Mouse (Mus musculus) embryonic facial prominence, embryonic 15.5 days (tissue): ENCODE data around the gene Chrng. TPM values are rescaled to one million over a fixed set of nuclear protein-coding genes. Genes with fewer than 3 reads are reported as not detected.

Source experiments
- ATAC-seq: fragments of 200-750 bp; cut with Nextera tagmentation; 2 replicates; pipeline ENCODE4 v1.8.0; 2017; ENCODE audit warnings: low read depth, moderate TSS enrichment; ENCODE audit not compliant: insufficient number of reproducible peaks, low FRiP score, low TSS enrichment
- H3K27ac ChIP-seq: fragments of 300-500 bp; sonication (generic); replicated peaks from 2 replicates; pipeline ENCODE4 v1.5.1; 2015; ENCODE audit warnings: mild to moderate bottlenecking, inconsistent platforms
- H3K27me3 ChIP-seq: fragments of 300-500 bp; sonication (generic); 2 replicates; pipeline ENCODE4 v1.6.1; 2015; ENCODE audit warnings: inconsistent platforms
- H3K36me3 ChIP-seq: fragments of 300-500 bp; sonication (generic); 2 replicates; pipeline ENCODE4 v1.6.1; 2015; ENCODE audit warnings: mild to moderate bottlenecking, inconsistent platforms
- H3K4me1 ChIP-seq: fragments of 300-500 bp; sonication (generic); 2 replicates; pipeline ENCODE4 v1.6.1; 2015; ENCODE audit warnings: inconsistent platforms
- H3K4me2 ChIP-seq: fragments of 300-500 bp; sonication (generic); replicated peaks from 2 replicates; pipeline ENCODE4 v1.6.1; 2015; ENCODE audit warnings: mild to moderate bottlenecking, inconsistent platforms
- H3K4me3 ChIP-seq: fragments of 300-500 bp; sonication (generic); replicated peaks from 2 replicates; pipeline ENCODE4 v1.5.1; 2015; ENCODE audit warnings: mild to moderate bottlenecking, inconsistent platforms
- H3K9ac ChIP-seq: fragments of 300-500 bp; sonication (generic); 2 replicates; pipeline ENCODE4 v1.6.1; 2015; ENCODE audit warnings: inconsistent platforms
- H3K9me3 ChIP-seq: fragments of 300-500 bp; sonication (generic); replicated peaks from 2 replicates; pipeline ENCODE4 v1.6.1; 2016; ENCODE audit warnings: inconsistent platforms
- WGBS: fragments of 180-500 bp; shearing (Covaris S2); methylation state at CpG from one replicate; pipeline ENCODE4 v1.1.7; 2015; 5-methylcytosine and 5-hydroxymethylcytosine counted together
- polyA plus RNA-seq: library from polyadenylated mRNA; unstranded; fragments of >200 nt; fragmentation: Nextera tagmentation; extraction: Ambion mirVana; gene quantifications from 2 replicates; pipeline ENCODE4 v1.2.1, GENCODE M21; 2015

Chrng gene
- polyA plus RNA-seq, 1 experiment from 2014 or later = 24.4 TPM

DNA sequence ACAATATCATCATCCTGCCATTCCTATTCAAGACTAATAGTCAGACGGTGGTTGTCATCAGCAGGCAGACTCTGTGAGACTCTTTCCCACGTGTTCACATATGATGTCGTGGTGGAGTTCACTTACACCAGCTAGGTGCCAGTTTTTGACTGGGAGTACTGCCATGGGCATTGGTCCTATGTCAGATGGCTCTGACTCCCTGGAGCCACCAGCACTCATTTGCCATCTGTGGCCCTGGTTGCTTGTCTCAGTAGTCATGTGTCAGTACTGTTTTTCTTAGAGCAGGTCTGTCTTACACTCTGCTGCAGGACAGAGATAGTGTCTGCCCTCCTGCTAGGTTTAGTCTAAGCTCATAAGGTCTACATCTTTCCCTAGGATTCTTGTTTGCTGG is 22.7 kb downstream of the Chrng start:
- H3K27ac ChIP-seq = no peak overlapping the region
- no peak overlapping the region for H3K9ac ChIP-seq
- no peak overlapping the region for H3K4me2 ChIP-seq
- peaks cover 84% of the 10 kb centered on the region for H3K36me3 ChIP-seq
- no peaks in the 10 kb centered on the region for H3K9me3 ChIP-seq
- H3K4me1 ChIP-seq = no peaks in the 10 kb centered on the region
- 90% methylated on average over 3 of the region's 3 CpGs for WGBS
- no peaks in the 10 kb centered on the region for H3K27me3 ChIP-seq
- ATAC-seq = no peak
- no peak overlapping the region for H3K4me3 ChIP-seq

DNA sequence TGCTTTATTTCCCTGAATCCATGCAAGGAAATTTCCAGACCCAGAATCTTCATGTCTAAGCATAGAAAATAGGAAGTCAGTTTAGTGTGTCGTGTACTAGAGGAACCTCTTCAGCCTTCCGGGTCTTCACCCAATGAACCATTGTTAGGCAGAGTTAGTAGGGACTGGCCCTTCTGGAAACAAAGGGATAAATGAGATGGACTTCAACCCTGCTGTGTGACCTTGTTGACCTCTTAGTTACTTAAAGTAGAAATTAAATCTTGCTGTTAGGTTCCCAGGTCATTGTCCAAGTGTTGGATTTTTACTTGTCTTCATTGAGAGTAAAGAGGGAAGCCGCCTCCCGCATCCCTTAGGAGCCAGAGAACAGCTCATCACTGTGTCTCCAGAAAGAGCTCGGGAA is 26.1 kb downstream of the Chrng start:
- H3K27me3 ChIP-seq = no peaks in the 10 kb centered on the region
- H3K36me3 ChIP-seq = peaks cover 77% of the 10 kb centered on the region
- H3K9me3 ChIP-seq = no peaks in the 10 kb centered on the region
- 86% methylated on average over 5 of the region's 5 CpGs for WGBS
- H3K9ac ChIP-seq = no peak overlapping the region
- H3K4me2 ChIP-seq = no peak overlapping the region
- ATAC-seq = no peak
- H3K4me1 ChIP-seq = no peaks in the 10 kb centered on the region
- no peak overlapping the region for H3K4me3 ChIP-seq
- no peak overlapping the region for H3K27ac ChIP-seq

DNA sequence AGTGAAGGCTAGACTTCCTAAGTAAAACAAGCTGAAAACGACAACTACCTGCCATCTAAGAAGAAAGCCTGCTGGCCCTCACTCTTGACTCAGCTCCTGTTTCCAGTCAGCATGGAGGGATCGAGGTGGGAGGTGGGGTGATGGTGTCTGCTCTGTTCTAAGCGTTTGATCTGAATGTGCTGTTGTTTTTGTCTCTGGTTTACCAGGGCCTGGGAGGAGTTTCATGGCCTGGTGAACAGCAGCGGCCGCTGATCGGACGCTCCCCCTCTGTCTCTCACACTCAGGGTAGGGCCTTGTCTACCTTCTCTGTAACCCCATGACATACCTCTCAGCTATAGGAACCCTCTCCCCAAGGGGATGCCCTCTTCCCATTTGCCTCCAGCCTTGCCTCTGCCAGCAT is 27.7 kb downstream of the Chrng start:
- Histone ChIP-seq H3K27ac (no peak overlapping the region), H3K9me3 (no peaks in the 10 kb centered on the region), H3K4me3 (no peak overlapping the region), H3K27me3 (no peaks in the 10 kb centered on the region), H3K36me3 (peaks cover 70% of the 10 kb centered on the region), H3K4me1 (no peaks in the 10 kb centered on the region), H3K4me2 (no peak overlapping the region), H3K9ac (no peak overlapping the region)
- WGBS = 75% methylated on average over 7 of the region's 7 CpGs
- no peak for ATAC-seq

DNA sequence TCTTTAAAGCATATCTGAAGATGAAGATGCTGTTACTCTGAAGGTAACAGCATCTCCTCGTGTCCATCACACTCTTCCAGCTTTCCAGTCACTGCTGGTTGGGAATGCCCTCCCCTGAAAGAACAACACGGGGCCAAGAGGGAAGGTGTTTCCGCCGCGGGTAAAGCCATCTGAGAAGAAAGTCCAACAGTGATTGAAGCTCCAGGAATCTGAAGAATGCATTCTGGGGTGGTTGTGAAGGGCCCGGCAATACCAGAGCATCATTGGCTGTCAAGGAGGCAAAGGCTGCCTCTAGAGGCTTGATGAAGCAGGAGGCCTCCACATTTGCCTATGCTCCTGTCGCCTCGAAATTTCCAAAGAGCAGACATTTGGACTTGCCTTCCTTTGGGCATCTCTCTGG is 34.6 kb downstream of the Chrng start:
- Histone ChIP-seq H3K27me3 (no peaks in the 10 kb centered on the region), H3K4me1 (no peaks in the 10 kb centered on the region), H3K36me3 (peaks cover 39% of the 10 kb centered on the region; the same call in 1 of the 2 replicates), H3K9me3 (no peaks in the 10 kb centered on the region), H3K4me3 (no peak overlapping the region), H3K9ac (no peak overlapping the region), H3K4me2 (no peak overlapping the region), H3K27ac (no peak overlapping the region)
- 53% methylated on average over 8 of the region's 8 CpGs for WGBS
- ATAC-seq = no peak

DNA sequence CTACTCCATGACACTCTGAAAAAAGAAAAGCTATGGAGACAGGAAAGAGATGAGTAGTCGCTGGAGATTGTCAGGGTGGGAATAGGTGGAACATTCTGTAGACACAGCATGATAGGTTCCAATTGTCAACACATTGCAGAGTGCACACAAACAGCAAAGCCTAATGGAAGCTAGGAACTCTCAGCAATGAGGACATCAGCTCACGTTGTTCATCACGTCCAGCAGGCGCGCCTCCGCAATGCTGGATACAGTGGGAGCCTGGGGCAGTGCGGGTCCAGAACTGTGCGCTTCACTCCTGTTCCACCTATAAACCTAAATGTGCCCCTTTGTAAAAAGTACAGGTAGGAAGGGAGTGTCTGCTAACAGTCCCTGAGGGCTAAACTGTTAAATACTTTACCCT is 38.6 kb downstream of the Chrng start:
- Histone ChIP-seq H3K27me3 (no peaks in the 10 kb centered on the region), H3K9me3 (no peaks in the 10 kb centered on the region), H3K27ac (no peak overlapping the region), H3K9ac (no peak overlapping the region), H3K4me2 (no peak overlapping the region), H3K4me1 (peaks cover 5% of the 10 kb centered on the region; the same call in 1 of the 2 replicates), H3K4me3 (no peak overlapping the region), H3K36me3 (peaks cover 11% of the 10 kb centered on the region; the same call in 1 of the 2 replicates)
- ATAC-seq = no peak
- 73% methylated on average over 8 of the region's 8 CpGs for WGBS

DNA sequence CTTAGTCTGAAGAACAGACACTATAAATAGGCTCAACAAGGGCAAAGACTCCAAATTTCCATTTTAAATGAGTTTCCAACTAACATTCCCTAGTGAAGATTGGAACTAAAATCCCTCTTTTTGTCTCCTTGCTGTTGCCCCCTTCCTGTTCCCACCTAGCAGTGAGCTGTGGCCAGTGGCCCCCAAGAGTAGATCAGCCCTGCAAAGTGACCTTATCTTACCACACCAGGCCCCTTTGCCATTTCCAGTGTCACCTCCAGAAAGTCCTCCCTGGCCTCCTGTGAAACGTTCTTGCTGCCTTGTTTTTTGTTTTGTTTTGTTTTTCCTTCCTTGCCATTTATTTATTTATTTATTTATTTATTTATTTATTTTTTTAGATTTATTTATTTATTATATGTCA is 41.0 kb downstream of the Chrng start:
- Histone ChIP-seq H3K27ac (no peak overlapping the region), H3K4me3 (no peak overlapping the region), H3K9ac (no peak overlapping the region), H3K4me2 (no peak overlapping the region), H3K9me3 (no peaks in the 10 kb centered on the region), H3K27me3 (no peaks in the 10 kb centered on the region), H3K36me3 (no peaks in the 10 kb centered on the region), H3K4me1 (peaks cover 5% of the 10 kb centered on the region; the same call in 1 of the 2 replicates)
- 34% methylated on average over 1 of the region's 1 CpGs for WGBS
- ATAC-seq = no peak

DNA sequence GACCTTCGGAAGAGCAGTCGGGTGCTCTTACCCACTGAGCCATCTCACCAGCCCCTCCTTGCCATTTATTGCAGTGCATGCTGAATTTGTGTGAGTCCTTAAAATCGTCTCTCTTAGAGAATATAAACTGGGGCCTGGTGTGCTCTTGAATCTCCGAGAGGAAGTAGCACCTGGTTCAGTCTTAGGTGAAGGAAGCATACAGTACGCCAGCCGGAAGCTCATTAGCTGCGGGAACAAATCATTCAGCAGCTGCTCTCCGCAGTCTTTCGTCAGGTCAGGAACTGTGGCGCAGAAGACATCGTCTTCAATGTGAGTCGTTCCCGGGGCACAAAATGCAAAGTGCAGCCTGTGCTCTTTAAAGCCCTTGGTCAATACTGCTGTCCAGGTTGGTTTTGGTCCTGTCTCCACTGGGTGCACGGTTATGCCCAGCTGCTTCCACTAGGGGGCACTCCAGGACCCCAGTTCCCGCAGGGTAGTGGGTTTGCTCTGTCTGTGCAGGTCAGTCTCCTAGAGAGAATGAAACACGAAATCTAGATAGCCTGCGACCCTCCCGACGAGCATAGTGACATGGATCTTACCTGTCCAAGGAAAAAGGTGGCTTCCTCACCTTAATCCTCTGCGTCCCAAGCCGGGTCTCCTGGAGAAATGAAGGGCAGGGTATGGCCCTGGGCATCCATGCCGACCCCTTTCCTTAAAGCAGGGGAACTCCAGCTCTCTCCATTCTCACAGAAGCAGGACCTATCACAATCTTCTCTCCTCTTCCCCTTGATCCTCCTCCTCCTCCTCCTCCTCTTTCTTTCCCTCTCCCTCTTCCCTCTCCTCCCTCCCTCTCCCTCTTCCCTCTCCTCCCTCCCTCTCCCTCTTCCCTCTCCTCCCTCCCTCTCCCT is 41.7 kb downstream of the Chrng start:
- Histone ChIP-seq H3K4me1 (peaks cover 5% of the 10 kb centered on the region; the same call in 1 of the 2 replicates), H3K27ac (no peak overlapping the region), H3K9ac (no peak overlapping the region), H3K4me3 (no peak overlapping the region), H3K36me3 (no peaks in the 10 kb centered on the region), H3K27me3 (no peaks in the 10 kb centered on the region), H3K9me3 (no peaks in the 10 kb centered on the region), H3K4me2 (peak overlapping the region; percentile 38)
- WGBS = 25% methylated on average over 22 of the region's 22 CpGs
- peak; percentile 80; the same call in 1 of the 2 replicates for ATAC-seq

DNA sequence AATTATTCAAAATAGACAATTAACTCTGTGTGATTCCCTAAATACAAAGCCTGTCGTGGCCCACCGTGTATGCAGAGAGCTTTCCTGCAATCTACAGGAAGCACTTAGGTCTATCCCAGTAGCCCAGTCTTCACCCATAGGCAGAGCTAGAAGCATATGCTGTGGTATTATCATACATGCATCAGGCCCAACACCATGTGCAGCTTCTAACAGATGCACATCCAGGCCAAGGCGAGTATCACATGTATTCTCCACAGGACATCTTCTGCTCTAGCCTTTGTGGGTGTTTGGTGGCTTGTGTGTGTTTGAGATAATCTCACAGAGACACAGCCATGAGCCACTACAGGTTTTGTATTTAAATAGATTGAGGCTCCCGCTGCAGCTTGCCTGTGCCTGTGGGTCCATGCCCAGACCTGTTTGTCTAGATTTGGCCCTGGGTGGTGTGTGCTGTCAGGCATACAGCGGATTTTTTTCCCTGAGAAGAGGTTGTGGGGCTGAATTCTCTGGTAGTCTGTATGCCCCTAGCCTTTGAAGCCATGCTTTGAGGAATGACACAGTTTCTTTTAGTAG is 47.7 kb downstream of the Chrng start:
- 51% methylated on average over 5 of the region's 5 CpGs for WGBS
- no peak overlapping the region for H3K9ac ChIP-seq

DNA sequence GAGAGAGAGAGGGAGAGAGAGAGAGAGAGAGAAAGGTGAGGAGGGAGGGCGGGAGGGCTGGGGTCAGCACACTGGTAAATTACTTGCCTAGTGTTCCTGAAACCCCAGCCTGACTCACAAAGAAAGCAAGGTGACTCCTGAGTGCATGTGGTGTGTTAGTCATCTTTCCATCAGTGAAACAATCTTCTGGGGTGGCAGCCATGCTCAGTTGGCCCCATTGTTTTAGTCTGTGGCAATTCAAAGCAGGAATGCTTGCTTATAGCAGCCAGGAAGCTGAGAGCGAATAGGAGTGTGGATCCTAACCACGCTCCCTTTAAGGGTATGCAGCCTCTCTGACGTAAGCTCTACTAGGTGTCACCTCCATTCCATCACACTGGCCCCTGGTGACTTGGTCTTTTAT is 50.7 kb downstream of the Chrng start:
- ATAC-seq = no peak
- H3K27ac ChIP-seq = no peak overlapping the region
- 69% methylated on average over 4 of the region's 4 CpGs for WGBS
- no peaks in the 10 kb centered on the region for H3K9me3 ChIP-seq
- H3K27me3 ChIP-seq = peaks cover 27% of the 10 kb centered on the region
- H3K9ac ChIP-seq = no peak overlapping the region
- H3K4me3 ChIP-seq = no peak overlapping the region
- H3K4me2 ChIP-seq = no peak overlapping the region
- H3K36me3 ChIP-seq = no peaks in the 10 kb centered on the region
- H3K4me1 ChIP-seq = no peaks in the 10 kb centered on the region

More for the DNA sequence above, 47.7 kb downstream of the Chrng start:
- H3K9me3 ChIP-seq = no peaks in the 10 kb centered on the region
- H3K36me3 ChIP-seq = no peaks in the 10 kb centered on the region
- no peaks in the 10 kb centered on the region for H3K4me1 ChIP-seq
- no peak overlapping the region for H3K27ac ChIP-seq
- ATAC-seq = no peak
- H3K4me3 ChIP-seq = no peak overlapping the region
- peaks cover 3% of the 10 kb centered on the region; the same call in 1 of the 2 replicates for H3K27me3 ChIP-seq
- no peak overlapping the region for H3K4me2 ChIP-seq

DNA sequence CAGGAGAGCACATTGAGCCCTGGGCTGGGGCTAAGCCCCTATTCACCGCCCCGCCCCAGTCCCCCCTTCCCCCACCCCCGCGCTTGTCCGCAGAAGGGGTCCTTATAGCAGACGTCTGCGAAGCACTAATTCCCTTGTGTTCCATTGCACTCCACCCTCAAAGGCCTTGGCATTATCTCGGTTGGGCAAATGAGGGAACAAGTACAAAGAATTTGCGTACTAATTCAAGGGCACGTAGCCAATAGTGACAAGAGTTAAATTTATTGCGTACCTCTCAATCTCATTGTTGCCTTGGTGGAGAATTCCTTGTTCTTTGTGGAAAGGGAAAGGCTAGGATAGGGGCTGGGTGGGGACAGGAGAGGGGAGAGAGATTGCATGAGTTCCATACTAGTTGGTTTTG is 53.2 kb downstream of the Chrng start:
- Histone ChIP-seq H3K27ac (no peak overlapping the region), H3K4me1 (no peaks in the 10 kb centered on the region), H3K4me3 (no peak overlapping the region), H3K9me3 (no peaks in the 10 kb centered on the region), H3K36me3 (no peaks in the 10 kb centered on the region), H3K4me2 (no peak overlapping the region), H3K9ac (no peak overlapping the region), H3K27me3 (peaks cover 47% of the 10 kb centered on the region)
- no peak for ATAC-seq
- WGBS = 18% methylated on average over 11 of the region's 11 CpGs

DNA sequence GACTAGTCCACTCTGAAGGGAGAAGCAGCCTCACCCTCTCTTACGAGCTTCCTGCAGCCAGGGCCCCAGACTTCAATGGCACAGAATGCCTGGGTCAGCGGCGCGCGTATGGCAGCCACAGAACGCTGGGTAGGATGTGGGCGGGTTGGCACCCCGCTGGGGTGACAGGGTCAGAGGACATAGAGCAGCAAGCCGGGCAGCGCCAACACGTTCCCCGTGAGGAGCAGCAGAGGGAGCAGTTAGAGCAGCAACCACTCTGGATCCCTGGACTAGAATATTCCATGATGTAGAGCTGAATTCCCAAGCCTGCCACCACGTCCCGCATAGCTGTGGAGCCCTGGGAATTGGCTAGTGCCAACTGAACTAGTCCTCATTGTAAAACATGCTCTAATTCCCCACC is 54.0 kb downstream of the Chrng start:
- Histone ChIP-seq H3K4me2 (no peak overlapping the region), H3K4me3 (no peak overlapping the region), H3K9me3 (no peaks in the 10 kb centered on the region), H3K27me3 (peaks cover 55% of the 10 kb centered on the region), H3K9ac (no peak overlapping the region), H3K4me1 (0 out of 2 replicates have a peak, but pooled peaks cover 3% of the 10 kb centered on the region), H3K27ac (no peak overlapping the region), H3K36me3 (no peaks in the 10 kb centered on the region)
- WGBS = 21% methylated on average over 14 of the region's 14 CpGs
- no peak for ATAC-seq
